Comparison of ENCODE assay signal across 22 mouse cellular contexts in the genomic region with DNA sequence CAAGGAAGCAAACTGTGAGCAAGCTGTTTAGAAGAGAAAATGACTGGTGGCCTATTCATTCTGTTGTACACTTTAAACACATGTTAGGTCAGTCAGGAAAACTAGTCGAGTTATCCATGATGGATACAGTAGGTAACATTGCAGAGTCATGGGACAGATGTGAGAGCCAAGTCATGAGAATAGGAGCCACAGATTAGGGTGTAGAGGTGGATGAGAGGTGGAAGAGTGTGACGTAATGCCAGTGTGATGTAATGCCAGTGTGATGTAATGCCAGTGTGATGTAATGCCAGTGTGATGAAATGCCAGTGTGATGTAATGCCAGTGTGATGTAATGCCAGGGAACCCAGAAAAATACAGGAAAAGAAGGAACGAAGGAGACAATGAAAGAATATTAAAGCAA. TPM values are rescaled to one million over a fixed set of nuclear protein-coding genes. Genes with fewer than 3 reads are reported as not detected.
"Had no signal": no experiment of that assay in that cellular context is flagged by ENCODE, and none has a peak within 500 bp of the region (broad histone marks: within the 10 kb centered on the region; RNA-seq: fewer than 3 reads in every experiment).

No protein-coding gene starts in this region.

- DNase-seq: left cerebral cortex, postnatal 4 days; liver; liver, embryonic 13.5 days; liver, postnatal 0 days; lung, adult 18-20 months; lung, adult 2 months; lung, embryonic 14.5 days; lung, postnatal 10 days; lung, postnatal 14 days; lung, postnatal 36 days; lung, postnatal 4 days; midbrain, embryonic 14.5 days had no signal

- ATAC-seq: liver, embryonic 12.5 days; liver, postnatal 0 days; lung, postnatal 0 days; midbrain, embryonic 13.5 days; midbrain, embryonic 15.5 days; midbrain, embryonic 16.5 days had no signal

RNA-seq across cellular contexts. Expression of a gene that starts 14.9 kb away (rescaled TPM):
- total RNA-seq: left cerebral cortex, postnatal 14 days; megakaryocyte, adult 5-6 weeks; megakaryocyte-erythroid progenitor cell, adult 5-6 weeks; midbrain, postnatal 0 days; monocyte, adult 5-6 weeks had no signal

RNA-seq across cellular contexts. Expression of a gene that starts 19.7 kb away (rescaled TPM):
- total RNA-seq: megakaryocyte, adult 5-6 weeks; megakaryocyte-erythroid progenitor cell, adult 5-6 weeks; monocyte, adult 5-6 weeks had no signal
